Mouse (Mus musculus): ENCODE measurements around the gene Rpa1. TPM values are rescaled to one million over a fixed set of nuclear protein-coding genes. Genes with fewer than 3 reads are reported as not detected.
A peak's percentile ranks its signal among the peaks of the same experiment; 100 is the strongest.
"Not testable (repeated sequence)": the region's sequence is repeated elsewhere in the genome, so short reads cannot be mapped to it uniquely, and the experiment has no call there.

The Rpa1 gene
- 46.0 and 48.0 TPM in 2 replicates for polyA plus RNA-seq (2015; fragmentation: Nextera tagmentation; extraction: Ambion mirVana)

DNA sequence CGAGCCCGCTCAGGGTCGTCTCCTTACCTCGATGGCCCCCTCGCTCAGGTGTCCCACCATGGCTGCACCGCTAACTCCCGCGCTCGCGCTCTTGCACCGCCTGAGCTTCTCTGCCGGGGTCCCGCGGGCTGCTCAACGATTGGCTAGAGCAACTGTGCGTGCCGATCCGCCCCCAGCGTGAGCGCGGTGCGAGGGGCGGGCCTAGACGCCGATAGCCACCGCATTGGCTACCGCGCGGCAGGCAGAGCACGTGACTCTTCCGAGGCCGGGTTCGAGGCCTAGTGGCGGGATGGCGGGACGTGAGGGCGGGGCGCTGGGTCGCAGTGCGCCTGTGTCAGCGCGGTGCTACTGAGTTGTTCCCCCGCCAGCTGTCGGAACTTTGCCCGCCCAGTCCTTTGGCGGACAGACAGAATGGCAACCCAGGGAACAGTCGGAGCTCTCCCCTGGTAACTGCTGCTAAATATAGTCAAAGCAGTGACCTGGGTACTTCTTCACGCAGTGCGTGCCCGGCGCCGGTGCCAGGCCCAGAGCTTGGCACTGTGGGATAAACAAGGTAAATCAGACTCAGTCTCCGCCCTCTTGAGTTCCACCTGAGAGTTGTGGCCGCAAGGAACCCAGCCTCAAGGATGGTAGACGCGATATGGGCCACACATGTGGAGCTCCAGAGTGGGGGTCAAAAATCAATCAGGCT is at the start of gene Rpa1, which contains the start of gene Smyd4:
Gene Rpa1 (minus strand): TSS at position 126 of the 691 bp plus-strand sequence.
Gene Smyd4 (plus strand): TSS at position 235 of the 691 bp plus-strand sequence.
- Histone ChIP-seq H3K4me1 (replicated peaks; ENCODE audit: control insufficient read depth, insufficient read depth) (no peaks in the 10 kb centered on the region; the same call in 1 of the 2 replicates), H3K27ac (replicated peaks) (peak within 1 kb of the TSS; percentile 85), H3K36me3 (ENCODE audit: control insufficient read depth, insufficient read depth, low read length) (no peaks in the 10 kb centered on the region; the same call in 1 of the 2 replicates), H3K9me3 (ENCODE audit: control insufficient read depth, low read length) (no peaks in the 10 kb centered on the region), H3K4me3 (ENCODE audit: low read depth, low read length) (peak within 1 kb of the TSS; percentile 78), H3K9ac (ENCODE audit: low read length) (peak within 1 kb of the TSS; percentile 86), H3K27me3 (ENCODE audit: control insufficient read depth, insufficient read depth, low read length) (no peaks in the 10 kb centered on the region), H3K4me2 (replicated peaks; ENCODE audit: low read depth) (peak within 1 kb of the TSS; percentile 78)
- TF ChIP-seq EP300 (optimal IDR thresholded peaks at IDR 0.05) = no peak
- TF ChIP-seq CTCF (IDR thresholded peaks at IDR 0.05; ENCODE audit: low read depth) = no peak
- peak; percentile 95 for DNase-seq (ENCODE audit: low spot score)
- under 1% methylated on average over 56 of the region's 56 CpGs for WGBS
- ATAC-seq (ENCODE audit: low FRiP score, low TSS enrichment) = peak; percentile 99

- Histone ChIP-seq H3K4me2 (replicated peaks; ENCODE audit: low read depth) (no peak overlapping the region), H3K4me1 (replicated peaks; ENCODE audit: control insufficient read depth, insufficient read depth) (0 out of 2 replicates have a peak, but pooled peaks cover 2% of the 10 kb centered on the region), H3K4me3 (ENCODE audit: low read depth, low read length) (no peak overlapping the region), H3K27ac (replicated peaks) (no peak overlapping the region), H3K27me3 (ENCODE audit: control insufficient read depth, insufficient read depth, low read length) (no peaks in the 10 kb centered on the region), H3K36me3 (ENCODE audit: control insufficient read depth, insufficient read depth, low read length) (no peaks in the 10 kb centered on the region; the same call in 1 of the 2 replicates), H3K9me3 (ENCODE audit: control insufficient read depth, low read length) (no peaks in the 10 kb centered on the region), H3K9ac (ENCODE audit: low read length) (no peak overlapping the region)
- ATAC-seq (ENCODE audit: low FRiP score, low TSS enrichment) (no peak), DNase-seq (ENCODE audit: low spot score) (no peak)
- TF ChIP-seq CTCF (IDR thresholded peaks at IDR 0.05; ENCODE audit: low read depth) = no peak
- no peak for TF ChIP-seq EP300 (optimal IDR thresholded peaks at IDR 0.05)
- whole genome bisulfite sequencing = 74% methylated on average over 7 of the region's 7 CpGs
Measured at GRCm38 (mm10) chr11:75397452-75397851, 49.3 kb upstream of the Rpa1 start.

DNA sequence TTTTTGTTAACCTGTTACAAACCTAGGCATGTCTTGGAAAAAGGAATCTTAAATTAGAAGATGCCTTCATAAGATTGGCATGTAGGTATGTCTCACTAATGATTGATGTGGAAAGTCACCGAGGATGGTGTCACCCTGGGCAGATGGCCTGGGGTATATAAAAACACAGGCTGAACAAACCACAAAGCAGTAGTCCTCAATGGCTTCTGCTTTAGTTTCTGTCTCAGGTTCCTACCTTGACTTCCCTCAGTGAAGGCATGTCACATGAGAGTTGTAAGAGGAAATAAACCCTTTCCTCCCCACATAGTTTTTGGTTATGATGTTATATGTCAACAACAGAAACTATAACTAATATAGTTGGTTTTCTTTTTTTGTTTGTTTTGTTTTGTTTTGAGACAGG is 47.5 kb upstream of the Rpa1 start:
- no peak overlapping the region for H3K4me3 ChIP-seq (ENCODE audit: low read depth, low read length)
- H3K27ac ChIP-seq (replicated peaks) = no peak overlapping the region
- H3K9me3 ChIP-seq (ENCODE audit: control insufficient read depth, low read length) = no peaks in the 10 kb centered on the region
- no peaks in the 10 kb centered on the region for H3K27me3 ChIP-seq (ENCODE audit: control insufficient read depth, insufficient read depth, low read length)
- no peaks in the 10 kb centered on the region; the same call in 1 of the 2 replicates for H3K36me3 ChIP-seq (ENCODE audit: control insufficient read depth, insufficient read depth, low read length)
- ATAC-seq (ENCODE audit: low FRiP score, low TSS enrichment) (no peak), DNase-seq (ENCODE audit: low spot score) (no peak)
- H3K4me2 ChIP-seq (replicated peaks; ENCODE audit: low read depth) = no peak overlapping the region
- H3K4me1 ChIP-seq (replicated peaks; ENCODE audit: control insufficient read depth, insufficient read depth) = no peaks in the 10 kb centered on the region
- no peak for TF ChIP-seq EP300 (optimal IDR thresholded peaks at IDR 0.05)
- no peak for TF ChIP-seq CTCF (IDR thresholded peaks at IDR 0.05; ENCODE audit: low read depth)
- 80% methylated on average over 1 of the region's 1 CpGs for WGBS
- no peak overlapping the region for H3K9ac ChIP-seq (ENCODE audit: low read length)

DNA sequence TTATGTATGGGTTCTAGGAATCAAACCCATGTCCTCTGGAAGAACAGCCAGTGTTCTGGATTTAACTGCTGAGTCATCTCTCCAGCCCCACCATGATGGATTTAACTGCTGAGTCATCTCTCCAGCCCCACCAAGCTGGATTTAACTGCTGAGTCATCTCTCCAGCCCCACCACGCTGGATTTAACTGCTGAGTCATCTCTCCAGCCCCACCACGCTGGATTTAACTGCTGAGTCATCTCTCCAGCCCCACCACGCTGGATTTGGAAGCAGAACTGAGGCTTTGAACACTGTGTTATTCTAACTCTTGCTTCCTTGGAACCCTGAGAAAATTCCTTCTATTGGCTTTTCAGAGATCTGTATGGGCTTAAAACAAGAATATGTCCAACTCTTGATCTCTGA is 35.4 kb upstream of the Rpa1 start:
- DNase-seq (ENCODE audit: low spot score); H3K9ac ChIP-seq (ENCODE audit: low read length); H3K27me3 ChIP-seq (ENCODE audit: control insufficient read depth, insufficient read depth, low read length); H3K36me3 ChIP-seq (ENCODE audit: control insufficient read depth, insufficient read depth, low read length); H3K9me3 ChIP-seq (ENCODE audit: control insufficient read depth, low read length); H3K4me3 ChIP-seq (ENCODE audit: low read depth, low read length); H3K4me1 ChIP-seq (replicated peaks; ENCODE audit: control insufficient read depth, insufficient read depth); H3K4me2 ChIP-seq (replicated peaks; ENCODE audit: low read depth); H3K27ac ChIP-seq (replicated peaks); ATAC-seq (ENCODE audit: low FRiP score, low TSS enrichment): not testable (repeated sequence)
- 43% methylated on average over 3 of the region's 3 CpGs for WGBS

DNA sequence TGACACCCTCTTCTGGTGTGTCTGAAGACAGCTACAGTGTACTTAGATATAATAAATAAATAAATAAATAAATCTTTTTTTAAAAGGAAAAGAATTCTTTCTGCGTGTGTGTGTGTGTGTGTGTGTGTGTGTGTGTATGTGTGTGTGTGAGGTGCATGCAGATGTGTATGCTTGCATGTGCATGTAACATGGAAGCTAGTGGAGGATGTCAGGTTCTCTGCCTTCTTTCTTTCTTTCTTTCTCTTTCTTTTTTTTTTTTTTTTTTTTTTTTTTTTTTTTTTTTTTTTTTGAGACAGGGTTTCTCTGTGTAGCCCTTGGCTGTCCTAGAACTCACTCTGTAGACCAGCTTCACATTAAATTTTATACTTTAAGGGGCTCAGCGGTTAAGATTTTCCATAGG is 30.7 kb upstream of the Rpa1 start:
- WGBS = 90% methylated on average over 2 of the region's 2 CpGs
- H3K4me2 ChIP-seq (replicated peaks; ENCODE audit: low read depth); H3K27ac ChIP-seq (replicated peaks); H3K9ac ChIP-seq (ENCODE audit: low read length); H3K4me3 ChIP-seq (ENCODE audit: low read depth, low read length); H3K36me3 ChIP-seq (ENCODE audit: control insufficient read depth, insufficient read depth, low read length); H3K27me3 ChIP-seq (ENCODE audit: control insufficient read depth, insufficient read depth, low read length); ATAC-seq (ENCODE audit: low FRiP score, low TSS enrichment); H3K9me3 ChIP-seq (ENCODE audit: control insufficient read depth, low read length); H3K4me1 ChIP-seq (replicated peaks; ENCODE audit: control insufficient read depth, insufficient read depth); DNase-seq (ENCODE audit: low spot score): not testable (repeated sequence)

GRCm38 (mm10) chr11:75377125-75377524 is 29.0 kb upstream of the Rpa1 start:
- WGBS = 86% methylated on average over 1 of the region's 1 CpGs
- Histone ChIP-seq H3K27ac (replicated peaks) (no peak overlapping the region), H3K36me3 (ENCODE audit: control insufficient read depth, insufficient read depth, low read length) (no peaks in the 10 kb centered on the region), H3K27me3 (ENCODE audit: control insufficient read depth, insufficient read depth, low read length) (no peaks in the 10 kb centered on the region), H3K4me3 (ENCODE audit: low read depth, low read length) (no peak overlapping the region), H3K9ac (ENCODE audit: low read length) (no peak overlapping the region), H3K4me1 (replicated peaks; ENCODE audit: control insufficient read depth, insufficient read depth) (no peaks in the 10 kb centered on the region), H3K4me2 (replicated peaks; ENCODE audit: low read depth) (no peak overlapping the region), H3K9me3 (ENCODE audit: control insufficient read depth, low read length) (no peaks in the 10 kb centered on the region)
- ATAC-seq (ENCODE audit: low FRiP score, low TSS enrichment) (no peak), DNase-seq (ENCODE audit: low spot score) (no peak)
- no peak for TF ChIP-seq EP300 (optimal IDR thresholded peaks at IDR 0.05)
- TF ChIP-seq CTCF (IDR thresholded peaks at IDR 0.05; ENCODE audit: low read depth) = no peak

Data from stomach, postnatal 0 days (tissue).